Mouse (Mus musculus): ENCODE measurements around the gene Tpst2.
"Not testable (repeated sequence)": the region's sequence is repeated elsewhere in the genome, so short reads cannot be mapped to it uniquely, and the experiment has no call there.

The Tpst2 gene

DNA sequence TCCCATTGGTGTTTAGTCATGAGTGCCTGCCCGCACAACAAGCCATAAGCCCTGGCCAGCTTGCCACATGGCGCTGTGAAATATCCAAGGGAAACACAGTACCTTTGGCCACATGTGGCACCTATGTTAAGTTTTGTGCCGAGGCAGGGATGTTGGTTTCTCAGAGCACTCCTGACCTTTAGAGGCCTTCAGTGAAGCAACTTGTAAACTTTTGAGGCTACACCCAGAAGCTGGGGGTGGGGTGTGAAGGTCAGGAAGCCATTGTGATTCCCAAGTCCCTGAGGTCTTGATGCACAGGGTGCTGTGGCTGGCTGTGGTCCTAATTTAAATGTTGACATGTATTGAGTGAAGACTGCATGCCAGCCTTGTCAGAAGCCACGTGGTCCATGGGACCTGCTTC lies 22.9 kb downstream of the Tpst2 start:
- no peak for DNase-seq

DNA sequence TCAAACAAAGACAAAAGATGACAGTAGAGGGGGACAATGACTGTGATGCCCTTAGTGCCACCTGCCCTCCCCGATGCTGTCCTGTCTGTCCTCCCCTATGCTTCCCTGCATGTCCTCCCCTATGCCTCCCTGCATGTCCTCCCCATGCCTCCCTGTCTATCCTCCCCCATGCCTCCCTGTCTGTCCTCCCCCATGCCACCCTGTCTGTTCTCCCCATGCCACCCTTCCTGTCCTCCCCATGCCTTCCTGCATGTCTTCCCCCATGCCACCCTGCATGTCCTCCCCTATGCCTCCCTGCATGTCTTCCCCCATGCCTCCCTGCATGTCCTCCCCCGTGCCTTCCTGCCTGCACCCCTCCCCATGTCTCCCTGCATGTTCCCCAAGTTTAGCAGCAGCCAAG lies 23.6 kb downstream of the Tpst2 start:
- no peak for DNase-seq

DNA sequence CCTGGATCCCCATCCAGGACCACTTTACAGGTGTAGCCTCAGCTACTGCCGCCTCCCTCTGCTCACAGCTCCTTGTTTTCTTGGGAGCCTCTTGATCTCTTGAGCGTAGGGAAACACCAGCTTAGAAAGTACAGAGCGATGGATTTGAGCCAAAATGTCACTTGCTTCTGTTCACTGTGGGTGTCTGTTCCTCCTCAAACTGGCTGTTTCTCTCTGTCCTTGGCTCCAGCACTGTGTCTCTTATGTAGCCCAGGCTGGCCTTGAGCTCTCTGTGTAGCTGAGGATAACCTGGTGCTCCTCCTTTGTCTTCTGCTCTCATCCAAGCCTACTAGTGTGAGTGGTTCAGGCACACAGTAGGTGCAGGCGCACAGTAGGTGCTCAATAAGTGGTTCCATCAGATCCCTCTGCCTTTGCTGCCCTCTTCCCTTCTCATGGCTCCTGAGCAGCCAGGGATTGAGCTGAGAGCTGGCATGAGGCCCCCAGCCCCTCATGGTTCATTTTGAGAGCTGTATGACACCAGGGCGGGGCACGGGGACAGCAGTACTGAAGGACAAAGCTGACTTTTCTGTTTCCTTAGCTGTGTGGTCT lies 24.3 kb downstream of the Tpst2 start:
- DNase-seq: no peak

DNA sequence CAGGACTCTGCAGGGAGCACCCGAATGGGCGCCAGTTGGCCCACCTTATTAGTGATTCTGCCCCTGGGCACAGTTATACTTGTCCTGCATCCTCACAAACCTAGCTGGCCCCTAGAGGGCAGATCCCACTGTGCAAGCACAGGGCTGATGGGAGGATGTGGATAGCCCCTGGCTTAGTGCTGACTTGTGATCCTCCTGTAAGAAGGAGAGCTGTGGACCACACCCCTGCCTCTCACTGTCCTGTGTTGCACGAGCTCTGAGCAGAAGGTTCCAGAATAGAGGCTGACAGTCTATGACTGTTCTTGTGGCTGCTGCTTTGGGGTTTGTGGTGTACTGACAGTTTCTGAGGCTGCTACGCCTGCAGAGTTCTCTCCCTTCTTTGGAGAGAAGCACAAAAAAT lies 25.2 kb downstream of the Tpst2 start:
- DNase-seq: no peak

DNA sequence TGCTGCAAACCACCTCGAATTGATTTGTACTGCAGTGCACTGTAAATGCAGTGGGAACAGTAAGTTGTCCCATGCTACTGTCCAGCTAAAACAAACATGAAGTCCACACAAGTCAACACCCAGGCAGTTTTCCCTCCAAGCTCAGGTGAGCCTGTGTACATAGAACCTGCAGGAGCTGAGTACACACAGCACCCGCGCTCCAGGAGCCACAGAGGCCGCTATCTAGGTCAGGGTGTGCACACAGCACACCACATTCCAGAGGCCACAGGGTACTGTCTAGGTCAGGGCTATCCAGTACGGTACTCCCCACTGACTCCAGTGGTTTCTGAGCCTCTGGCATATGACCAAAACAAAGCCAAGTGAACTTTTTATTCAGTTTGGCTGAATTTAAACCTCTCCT lies 25.8 kb downstream of the Tpst2 start:
- no peak for DNase-seq

DNA sequence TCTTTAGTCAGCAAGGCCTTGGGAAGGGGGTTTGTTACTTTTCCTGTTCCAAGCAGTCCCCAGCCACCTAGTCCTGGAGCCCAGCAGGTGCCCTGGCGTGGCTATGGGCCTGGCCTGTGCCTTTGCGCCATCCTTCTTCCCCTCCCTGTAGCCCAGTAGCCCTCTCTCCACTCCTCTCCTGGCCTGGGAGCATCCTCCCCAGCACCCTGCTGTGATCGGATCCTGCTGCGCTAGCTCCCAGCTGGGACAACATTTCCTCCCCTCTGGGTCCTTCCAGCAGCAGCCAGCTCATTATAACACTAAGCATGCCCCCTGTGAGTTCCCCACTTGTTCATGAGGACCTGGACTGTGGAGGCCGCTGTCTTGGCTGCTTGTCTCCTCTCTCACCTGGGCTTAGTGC lies 29.4 kb downstream of the Tpst2 start:
- DNase-seq: no peak

DNA sequence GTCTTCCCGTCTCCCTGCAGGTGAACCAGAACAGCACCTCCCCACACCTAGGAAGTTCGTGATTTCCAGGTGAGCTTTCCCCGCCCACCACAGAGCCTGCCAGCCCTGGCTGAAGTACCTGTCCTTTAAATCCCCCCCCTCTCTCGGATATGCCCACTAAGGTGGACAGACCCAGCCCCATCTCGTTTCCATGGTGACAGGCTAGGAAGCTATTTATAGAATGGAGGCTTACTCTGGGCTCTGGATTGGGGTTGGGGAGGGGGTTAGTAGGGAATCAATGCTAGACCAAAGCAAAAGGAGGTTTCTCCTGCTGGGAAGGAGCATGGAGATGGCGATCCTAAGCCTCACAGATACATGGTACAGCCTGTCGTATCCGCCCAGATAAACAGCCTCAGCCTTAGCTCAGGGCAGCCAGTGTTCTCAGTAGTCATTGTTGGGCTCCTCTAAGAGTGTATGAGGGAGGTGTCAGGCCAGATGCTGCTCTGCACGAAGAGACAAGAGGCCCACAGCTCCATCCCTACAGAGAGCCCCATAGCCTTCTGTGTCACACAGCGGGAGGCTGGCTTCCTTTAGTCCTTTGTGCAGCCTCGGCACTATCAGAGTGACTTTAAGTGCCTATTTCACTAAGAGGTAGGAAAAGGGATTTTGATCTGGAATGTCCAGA lies 36.9 kb downstream of the Tpst2 start:
- DNase-seq: no peak

DNA sequence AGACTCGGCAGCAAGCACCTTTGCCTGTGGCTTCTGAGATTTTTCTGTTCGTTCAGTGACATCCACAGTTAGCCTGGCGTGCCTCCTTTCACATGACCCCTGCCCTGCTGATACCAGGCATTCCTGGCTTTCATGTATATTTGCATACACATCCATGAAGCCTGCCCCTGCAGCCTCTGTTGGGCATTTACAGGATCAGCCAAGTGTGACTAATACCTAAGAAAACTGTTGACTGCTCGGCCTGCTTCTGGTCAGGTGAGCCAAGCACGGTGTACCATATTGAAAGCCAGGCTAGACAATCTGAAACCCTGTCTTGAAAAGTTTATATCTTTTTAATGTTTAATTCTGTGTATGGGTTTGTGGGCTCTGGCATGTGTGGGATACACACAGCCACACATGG lies 40.0 kb downstream of the Tpst2 start:
- no peak for DNase-seq

DNA sequence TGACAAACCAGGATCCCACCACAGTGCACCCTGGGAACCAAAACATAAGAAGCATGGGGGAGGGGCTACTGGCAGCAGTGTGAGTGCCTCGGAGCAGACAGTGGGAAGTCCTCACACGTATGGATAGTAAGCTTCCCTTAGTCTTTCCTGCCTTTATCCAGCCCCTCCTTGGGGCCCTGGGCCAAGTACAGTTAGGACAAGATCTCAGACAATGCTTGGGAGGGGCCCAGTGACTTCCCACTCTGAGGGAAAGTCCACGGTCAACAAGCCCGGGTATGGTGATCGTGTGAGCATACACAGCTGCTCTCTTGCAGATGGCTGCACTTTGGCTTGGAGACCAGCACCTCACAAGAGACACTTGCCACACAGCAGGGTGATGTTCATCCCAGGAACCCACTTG lies 40.8 kb downstream of the Tpst2 start:
- DNase-seq: no peak

DNA sequence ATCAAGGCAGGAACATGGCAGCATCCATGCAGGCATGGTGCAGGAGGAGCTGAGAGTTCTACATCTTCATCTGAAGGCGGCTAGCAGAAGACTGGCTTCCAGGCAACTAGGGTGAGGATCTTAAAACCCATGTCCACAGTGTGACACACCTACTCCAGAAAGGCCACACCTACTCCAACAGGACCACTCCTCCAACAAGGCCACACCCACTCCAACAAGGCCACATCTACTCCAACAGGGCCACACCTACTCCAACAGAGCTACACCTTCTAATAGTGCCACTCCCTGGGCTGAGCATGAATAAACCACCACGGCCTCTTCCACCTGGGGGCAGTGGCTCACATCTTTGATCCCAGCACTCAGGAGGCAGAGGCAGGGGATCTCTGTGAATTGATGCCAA lies 42.9 kb downstream of the Tpst2 start:
- DNase-seq: not testable (repeated sequence)

DNA sequence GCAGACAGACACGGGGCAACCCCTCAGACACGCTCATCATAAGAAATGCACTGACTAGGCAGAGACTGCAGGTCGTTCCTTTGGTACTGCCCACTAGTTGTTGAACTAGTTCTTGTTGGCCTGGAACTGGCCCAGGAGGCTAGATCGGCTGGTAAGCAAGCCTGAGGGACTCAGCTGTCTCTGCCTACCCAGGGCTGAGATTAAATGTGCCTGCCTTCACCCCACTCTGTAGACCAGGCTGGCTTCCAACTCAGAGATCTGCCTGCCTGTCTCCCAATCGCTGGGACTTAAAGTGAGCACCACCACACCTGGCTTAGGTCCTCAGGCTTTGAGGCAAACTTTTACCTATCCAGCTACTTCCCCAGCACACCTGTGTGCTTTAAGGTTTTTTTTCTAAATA lies 43.9 kb downstream of the Tpst2 start:
- no peak for DNase-seq

DNA sequence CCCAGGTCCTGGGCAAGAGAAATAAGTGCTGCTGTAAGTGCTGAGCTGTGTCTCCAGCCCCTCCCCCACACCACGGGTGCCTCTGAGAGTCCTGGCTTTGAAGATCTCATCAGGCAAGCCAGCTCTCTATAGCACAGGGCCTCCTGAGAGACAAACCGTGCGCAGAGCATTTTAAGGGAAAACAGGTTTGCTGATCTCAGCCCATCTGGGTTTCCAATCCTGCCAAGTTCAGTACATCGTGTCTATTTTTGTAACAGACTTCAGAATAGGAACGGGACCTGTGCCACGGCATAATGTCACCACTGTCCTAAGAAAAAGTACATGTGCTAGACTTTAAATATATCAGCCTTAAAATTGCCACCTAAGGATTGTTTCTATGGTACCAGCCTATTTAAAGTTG lies 44.4 kb downstream of the Tpst2 start:
- peak; percentile 73 for DNase-seq

DNA sequence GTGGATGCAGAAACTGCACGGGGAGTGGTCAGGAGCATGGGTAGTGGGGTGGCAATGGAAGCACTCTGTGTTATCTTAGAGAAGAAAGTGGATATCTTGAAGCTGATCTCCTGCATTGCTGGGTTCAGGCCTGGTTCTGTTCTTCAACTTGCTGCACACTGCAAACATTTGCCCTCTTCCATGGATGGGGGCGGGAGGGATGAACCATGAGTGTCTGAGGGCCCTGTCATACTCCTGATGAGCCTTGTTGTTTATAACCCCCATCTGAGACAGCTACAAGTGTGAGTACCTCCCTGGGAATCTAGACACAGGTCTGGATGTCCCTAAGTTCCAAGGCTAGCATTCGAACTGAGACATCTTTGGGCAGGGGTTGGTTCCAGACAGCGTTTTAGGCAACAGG lies 44.9 kb downstream of the Tpst2 start:
- DNase-seq: no peak

DNA sequence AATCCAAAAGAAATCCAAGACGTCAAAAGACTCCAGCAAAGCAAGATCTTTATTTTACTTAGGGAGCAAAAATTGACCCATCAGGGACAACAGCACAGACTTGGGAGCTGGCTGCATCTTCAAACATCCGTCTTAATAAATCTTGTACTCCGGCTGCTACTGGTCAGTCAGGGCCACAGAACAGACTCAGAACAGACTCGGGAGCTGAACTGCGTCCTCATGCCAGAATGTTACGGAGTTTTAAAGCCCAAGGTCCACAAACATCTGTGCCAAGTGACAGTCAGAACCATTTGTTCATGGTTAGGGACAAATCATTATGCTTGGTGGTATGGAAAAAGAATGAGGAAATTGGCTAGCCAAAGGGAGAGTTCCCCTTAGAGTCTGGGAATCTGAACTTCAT lies 46.8 kb downstream of the Tpst2 start:
- DNase-seq: no peak

DNA sequence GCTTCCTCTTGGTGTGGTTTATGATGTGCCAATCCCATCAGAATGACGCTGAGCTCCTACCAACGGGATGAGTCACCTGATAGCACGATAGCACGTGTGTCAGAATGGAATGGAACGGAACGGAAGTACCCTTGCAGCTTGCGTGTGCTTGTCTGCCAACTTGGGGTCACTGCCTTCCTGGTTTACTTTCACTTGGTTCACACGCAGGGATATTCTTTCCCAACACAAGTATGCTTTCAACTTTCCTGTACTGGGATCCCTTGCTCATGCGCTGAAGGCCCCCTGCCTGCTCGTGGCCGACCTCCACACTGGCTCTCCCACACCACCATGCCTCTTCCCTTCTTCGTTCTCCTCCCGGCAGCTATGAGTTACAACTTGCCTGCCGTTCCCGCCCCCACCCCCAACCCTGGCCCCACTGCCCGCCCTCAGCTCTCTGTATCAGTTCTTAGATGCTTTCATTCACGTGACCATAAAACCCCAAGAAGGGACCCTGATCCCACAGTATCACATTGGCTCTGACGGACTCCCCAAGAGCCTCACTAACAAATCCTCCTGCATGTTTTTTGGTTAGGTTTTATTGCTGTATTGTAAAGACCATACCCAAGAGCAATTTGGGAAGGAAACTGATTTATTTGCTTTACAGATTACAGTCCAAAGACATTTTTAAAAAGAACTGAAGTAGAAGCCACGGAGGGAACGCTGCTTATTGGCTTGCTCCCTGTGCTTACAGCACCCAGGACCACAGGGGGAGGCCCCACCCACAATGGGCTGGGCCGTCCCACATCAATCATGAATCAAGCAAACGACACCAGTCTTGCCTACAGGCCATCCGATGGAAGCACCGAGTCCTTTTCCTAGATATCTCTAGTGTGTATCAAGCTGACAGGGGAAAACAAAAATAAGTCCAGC lies 48.4 kb downstream of the Tpst2 start:
- DNase-seq: no peak

DNA sequence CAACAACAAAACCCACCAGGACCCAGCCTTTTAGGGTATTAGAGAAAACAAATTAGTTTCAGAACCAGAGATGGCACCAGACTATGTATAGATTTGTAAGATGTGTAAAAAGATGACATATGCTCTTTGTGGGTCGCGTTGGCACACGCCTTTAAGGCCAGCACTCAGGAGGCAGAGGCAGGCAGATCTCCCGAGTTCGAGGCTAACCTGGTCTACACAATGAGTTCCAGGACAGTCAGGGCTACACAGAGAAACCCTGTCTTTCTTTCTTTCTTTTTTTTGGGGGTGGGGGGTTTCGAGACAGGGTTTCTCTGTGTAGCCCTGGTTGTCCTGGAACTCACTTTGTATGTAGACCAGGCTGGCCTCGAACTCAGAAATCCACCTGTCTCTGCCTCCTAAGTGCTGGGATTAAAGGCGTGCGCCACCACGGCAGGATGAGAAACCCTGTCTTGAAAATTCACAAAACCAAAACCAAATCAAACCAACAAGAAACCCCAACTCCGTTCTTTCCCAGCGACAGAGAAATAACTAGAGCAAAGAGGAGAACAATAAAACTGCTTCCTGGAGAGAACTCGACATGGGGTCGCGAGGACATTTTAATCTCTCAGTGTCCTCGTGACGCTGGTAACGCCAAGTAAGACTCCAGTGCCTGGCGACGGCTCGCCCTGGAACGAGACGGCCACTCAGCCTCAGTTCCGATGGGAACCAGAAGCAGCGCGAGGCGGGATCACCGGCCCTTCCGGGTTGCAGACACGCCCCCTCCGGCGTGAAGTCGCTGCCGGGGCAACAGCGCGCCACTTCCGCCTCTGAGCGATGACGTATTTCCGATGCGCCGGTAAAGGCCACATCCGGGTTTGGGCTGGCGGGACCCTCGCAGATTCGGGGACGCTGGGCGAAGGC lies 49.3 kb downstream of the Tpst2 start, which contains the start of gene Tfip11:
Gene Tfip11, plus strand, starts transcription at position 813 of the 900 bp plus-strand sequence.
- DNase-seq: peak; percentile 94

DNA sequence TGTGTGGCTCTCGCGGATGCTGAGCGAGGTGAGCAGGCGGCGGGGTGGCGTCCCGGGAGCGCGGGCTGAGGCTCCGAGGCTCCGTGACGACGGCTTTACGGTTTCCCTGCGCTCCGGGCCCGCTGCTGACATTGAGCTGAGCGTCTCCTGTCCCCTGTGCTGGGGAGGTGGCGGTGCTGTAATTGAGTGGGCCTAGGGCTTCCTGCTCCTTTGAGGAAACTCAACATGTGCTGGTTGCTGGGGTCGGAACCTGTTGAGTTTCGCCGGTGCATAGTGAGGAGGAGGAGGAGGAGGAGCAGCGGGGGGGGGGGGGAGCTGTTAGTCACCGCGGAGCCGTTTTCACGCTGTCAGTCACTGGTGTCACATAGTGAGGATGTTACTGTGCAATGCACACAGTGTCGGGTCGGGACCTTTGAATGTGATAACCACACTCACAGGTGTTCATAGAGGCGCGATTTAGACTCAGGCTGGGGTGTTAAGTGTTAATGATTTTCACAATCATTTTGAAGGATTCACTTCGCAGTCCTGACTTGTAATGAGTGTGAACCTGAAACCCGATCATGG lies 50.0 kb downstream of the Tpst2 start:
- no peak for DNase-seq

DNA sequence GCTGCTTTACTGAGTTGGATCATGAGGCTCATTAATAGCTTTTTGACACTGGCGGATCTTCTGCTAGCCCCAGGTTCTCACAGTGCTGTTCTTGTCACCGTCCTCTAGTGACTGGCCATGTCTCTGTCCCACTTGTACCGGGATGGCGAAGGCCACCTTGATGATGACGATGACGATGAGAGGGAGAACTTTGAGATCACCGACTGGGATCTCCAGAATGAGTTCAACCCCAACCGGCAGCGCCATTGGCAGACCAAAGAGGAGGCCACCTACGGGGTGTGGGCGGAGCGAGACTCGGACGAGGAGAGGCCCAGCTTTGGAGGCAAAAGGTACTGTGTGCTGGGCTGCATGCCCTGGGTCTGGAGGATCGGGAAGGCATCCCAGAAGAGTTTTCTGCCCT lies 51.4 kb downstream of the Tpst2 start:
- no peak for DNase-seq

DNA sequence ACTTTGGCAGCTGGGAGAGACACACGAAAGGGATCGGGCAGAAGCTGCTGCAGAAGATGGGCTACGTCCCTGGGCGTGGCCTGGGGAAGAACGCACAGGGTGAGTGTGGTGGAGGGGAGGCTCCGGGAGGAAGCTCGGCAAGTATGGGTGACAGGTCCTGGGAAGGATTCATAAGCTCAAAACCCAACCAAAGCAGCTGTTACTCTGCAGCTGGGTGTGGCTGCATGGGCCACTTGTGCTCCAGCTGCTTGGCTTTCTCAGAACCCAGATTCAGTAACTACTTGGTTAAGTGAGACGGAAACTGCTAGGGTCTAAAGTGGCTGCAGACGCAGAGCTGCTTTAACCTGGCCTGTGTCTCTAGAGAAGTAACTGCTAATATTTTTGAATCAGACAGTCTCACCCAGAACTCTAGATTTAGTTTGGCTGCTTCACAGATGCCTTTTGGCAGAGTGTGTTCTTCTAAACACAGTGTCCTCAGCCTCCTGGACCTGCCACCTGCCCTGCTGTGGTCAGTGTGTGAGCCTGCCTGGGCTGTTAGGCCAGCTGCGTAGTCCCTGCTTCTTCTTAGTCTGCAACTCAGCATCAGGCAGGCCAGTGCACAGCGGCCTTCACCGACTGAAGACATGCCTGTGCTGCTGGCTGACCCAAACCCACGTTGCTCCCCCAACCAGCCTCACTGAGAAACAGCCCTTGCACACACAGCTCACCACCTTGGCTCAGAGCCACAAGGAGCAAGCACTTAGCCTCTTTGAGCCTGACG lies 53.5 kb downstream of the Tpst2 start:
- DNase-seq: no peak

DNA sequence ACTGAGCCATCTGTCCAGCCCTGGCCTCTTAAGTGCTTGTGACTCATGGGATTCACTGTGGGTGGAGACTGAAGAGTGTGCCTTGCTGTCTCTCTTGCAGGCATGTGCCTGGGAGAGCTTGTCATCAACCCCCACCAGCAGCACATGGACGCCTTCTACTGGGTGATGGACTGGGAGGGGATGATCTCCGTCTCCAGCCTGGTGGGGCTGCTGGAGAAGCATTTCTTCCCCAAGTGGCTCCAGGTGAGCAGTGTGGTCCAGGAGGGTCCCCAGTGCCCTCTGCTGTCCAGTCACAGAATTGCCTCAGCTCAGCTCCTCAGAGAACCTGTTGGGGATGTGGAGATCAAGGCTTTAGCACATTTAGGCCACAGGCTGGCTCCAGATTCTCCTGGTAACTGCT lies 59.0 kb downstream of the Tpst2 start:
- peak; percentile 60 for DNase-seq

DNA sequence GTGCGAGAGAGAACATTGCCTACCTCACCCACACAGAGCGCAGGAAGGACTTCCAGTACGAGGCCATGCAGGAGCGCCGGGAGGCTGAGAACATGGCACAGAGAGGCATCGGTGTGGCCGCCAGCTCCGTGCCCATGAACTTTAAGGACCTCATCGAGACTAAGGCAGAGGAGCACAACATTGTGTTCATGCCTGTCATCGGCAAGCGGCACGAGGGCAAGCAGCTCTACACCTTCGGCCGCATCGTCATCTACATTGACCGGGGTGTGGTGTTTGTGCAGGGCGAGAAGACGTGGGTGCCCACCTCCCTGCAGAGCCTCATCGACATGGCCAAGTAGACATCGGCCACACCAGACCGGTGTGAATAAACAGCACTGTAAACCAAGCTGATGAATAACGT lies 60.5 kb downstream of the Tpst2 start:
- DNase-seq: no peak

DNA sequence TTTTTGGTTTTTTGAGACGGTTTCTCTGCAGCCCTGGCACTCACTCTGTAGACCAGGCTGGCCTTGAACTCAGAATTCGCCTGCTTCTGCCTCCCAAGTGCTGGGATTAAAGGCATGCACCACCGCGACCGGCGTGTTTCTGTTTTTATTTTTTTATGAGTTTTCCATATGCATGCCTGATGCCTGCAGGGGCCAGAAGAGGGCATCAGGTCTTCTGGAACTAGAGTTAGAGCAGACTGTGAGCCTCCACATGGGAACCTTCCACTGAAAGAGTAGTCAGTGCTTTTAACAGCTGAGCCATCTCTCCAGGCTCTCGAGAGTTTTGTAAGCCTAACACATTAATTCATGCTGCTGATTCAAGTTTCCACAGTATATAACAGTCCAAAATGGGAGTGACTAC lies 62.7 kb downstream of the Tpst2 start:
- no peak for DNase-seq
